Mouse (Mus musculus) G1E (cell line): ENCODE measurements at regions not wholly inside any gene's neighbourhood (a gene's known extent, or its start where the extent isn't known, plus 50 kb on each side); places are given as distances from the start of the nearest gene placed in this dataset.

ENCODE experiments used
- CTCF ChIP-seq: IDR thresholded peaks from 2 replicates; pipeline ENCODE4 v1.5.1; 2012; ENCODE audit warnings: low read depth, low read length, inconsistent platforms, mixed read lengths
- GATA1 ChIP-seq: IDR thresholded peaks from 2 replicates; pipeline ENCODE4 v1.6.1; 2012; ENCODE audit warnings: borderline replicate concordance, low read length, inconsistent platforms, mixed read lengths
- GATA2 ChIP-seq: IDR thresholded peaks from 2 replicates; pipeline ENCODE4 v1.6.1; 2012; ENCODE audit warnings: low read depth, low read length, inconsistent platforms, borderline replicate concordance
- TAL1 ChIP-seq: conservative IDR thresholded peaks from 2 replicates; pipeline ENCODE4 v1.6.1; 2012; ENCODE audit warnings: low read depth, low read length, inconsistent platforms, mixed read lengths

GRCm38 (mm10) chr13:106690125-106690524, 246.6 kb downstream of the Ipo11 start:
- TF ChIP-seq GATA1 (no peak), CTCF (no peak), GATA2 (no peak), TAL1 (no peak)
